Mouse (Mus musculus): ENCODE results near the gene Cfap73. TPM values are rescaled to one million over a fixed set of nuclear protein-coding genes. Genes with fewer than 3 reads are reported as not detected.

Cfap73 gene
- total and polyA plus RNA-seq, 2 experiments from 2014 or later, result not detected

DNA sequence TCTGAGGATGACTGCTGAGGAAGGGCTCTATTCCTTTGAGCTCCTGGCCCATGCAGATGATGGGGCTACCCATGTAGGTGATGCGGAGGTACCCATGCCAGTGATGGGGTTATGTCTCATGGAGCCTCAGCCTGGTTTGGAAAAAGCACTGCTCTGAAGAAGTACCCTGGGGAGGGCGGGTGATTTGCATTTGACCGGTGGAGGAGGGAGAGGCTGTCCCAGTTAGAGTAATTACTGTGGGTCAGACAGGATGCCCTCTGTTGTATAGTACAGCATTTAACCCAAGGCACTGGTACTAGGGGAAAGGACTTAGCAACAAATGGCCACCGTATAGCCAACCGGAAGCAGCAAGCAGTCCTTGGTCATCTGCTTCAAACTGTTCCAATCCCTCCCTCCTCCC is 825 bp upstream of the Cfap73 start:
- no peak overlapping the region for H3K4me3 ChIP-seq (ENCODE audit: low read depth, low read length)
- 61% methylated on average over 5 of the region's 5 CpGs for WGBS
- peaks cover 6% of the 10 kb centered on the region for H3K27me3 ChIP-seq (ENCODE audit: control insufficient read depth, insufficient read depth, low read length)
- no peak overlapping the region for H3K27ac ChIP-seq (ENCODE audit: low read depth)
- H3K4me1 ChIP-seq (ENCODE audit: control insufficient read depth, insufficient read depth), result no peaks in the 10 kb centered on the region
- DNase-seq (ENCODE audit: low spot score) (no peak), ATAC-seq (ENCODE audit: insufficient read depth, low read depth) (no peak)
- no peak overlapping the region for H3K9ac ChIP-seq (replicated peaks; ENCODE audit: low read depth, low read length)
- TF ChIP-seq EP300 (IDR thresholded peaks at IDR 0.05; ENCODE audit: low read depth) (no peak), CTCF (IDR thresholded peaks at IDR 0.05; ENCODE audit: low read depth) (no peak)
- no peak overlapping the region for H3K4me2 ChIP-seq (ENCODE audit: low read depth, low read length)
- no peaks in the 10 kb centered on the region for H3K36me3 ChIP-seq (replicated peaks; ENCODE audit: control insufficient read depth, insufficient read depth, low read length)
- H3K9me3 ChIP-seq (replicated peaks; ENCODE audit: control insufficient read depth, low read length), result 0 out of 2 replicates have a peak, but pooled peaks cover 9% of the 10 kb centered on the region

DNA sequence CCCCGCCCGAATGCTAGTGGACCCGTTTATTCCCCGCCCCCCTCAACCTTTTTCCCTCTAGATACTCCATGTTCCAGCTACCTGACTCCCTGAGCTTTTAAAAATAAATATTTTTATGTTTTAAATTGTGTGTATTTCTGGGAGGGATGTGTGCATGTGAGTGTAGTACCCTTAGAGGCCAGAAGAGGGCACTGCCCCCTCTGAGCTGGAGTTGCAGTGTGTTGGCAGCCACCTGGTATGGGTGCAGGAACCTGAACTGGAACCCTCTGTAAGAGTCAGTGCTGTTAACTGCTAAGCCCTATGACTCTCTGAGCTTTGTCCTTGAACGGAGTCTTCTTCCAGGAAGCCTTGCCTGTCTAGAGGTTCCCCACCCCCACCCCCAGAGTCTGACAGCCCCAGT is 2.1 kb downstream of the Cfap73 start:
- no peak for DNase-seq (ENCODE audit: low spot score)
- no peak for TF ChIP-seq CTCF (IDR thresholded peaks at IDR 0.05; ENCODE audit: low read depth)
- TF ChIP-seq EP300 (IDR thresholded peaks at IDR 0.05; ENCODE audit: low read depth), result no peak
- Histone ChIP-seq H3K27me3 (ENCODE audit: control insufficient read depth, insufficient read depth, low read length) (peaks cover 6% of the 10 kb centered on the region), H3K4me2 (ENCODE audit: low read depth, low read length) (no peak overlapping the region), H3K9ac (replicated peaks; ENCODE audit: low read depth, low read length) (no peak overlapping the region), H3K4me3 (ENCODE audit: low read depth, low read length) (no peak overlapping the region), H3K36me3 (replicated peaks; ENCODE audit: control insufficient read depth, insufficient read depth, low read length) (peaks cover 7% of the 10 kb centered on the region), H3K4me1 (ENCODE audit: control insufficient read depth, insufficient read depth) (no peaks in the 10 kb centered on the region), H3K27ac (ENCODE audit: low read depth) (no peak overlapping the region), H3K9me3 (replicated peaks; ENCODE audit: control insufficient read depth, low read length) (0 out of 2 replicates have a peak, but pooled peaks cover 9% of the 10 kb centered on the region)
- WGBS, result 86% methylated on average over 5 of the region's 5 CpGs
- ATAC-seq (ENCODE audit: insufficient read depth, low read depth), result no peak

DNA sequence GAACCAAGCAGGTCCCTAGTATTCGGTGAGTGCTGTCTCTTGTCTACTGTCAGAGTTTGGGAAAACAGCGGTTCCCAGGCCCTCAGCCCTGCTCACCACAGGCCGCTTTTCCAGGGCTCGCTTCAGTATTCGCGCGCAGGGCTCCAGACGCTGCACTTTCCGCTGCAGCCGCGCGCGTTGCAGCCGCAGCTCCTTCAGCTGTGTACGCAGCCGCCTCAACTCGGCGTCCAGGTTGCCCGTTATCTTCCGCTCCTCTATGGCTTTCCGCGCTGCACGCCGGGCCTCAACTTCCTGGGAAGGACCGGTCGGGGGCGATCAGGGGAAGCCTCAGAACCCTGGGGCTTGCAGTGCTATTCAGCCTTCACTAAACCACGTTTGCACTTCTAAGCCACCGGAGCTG is 2.9 kb downstream of the Cfap73 start:
- Histone ChIP-seq H3K4me3 (ENCODE audit: low read depth, low read length) (peak overlapping the region; percentile 14; the same call in 1 of the 2 replicates), H3K27ac (ENCODE audit: low read depth) (no peak overlapping the region), H3K4me1 (ENCODE audit: control insufficient read depth, insufficient read depth) (no peaks in the 10 kb centered on the region), H3K27me3 (ENCODE audit: control insufficient read depth, insufficient read depth, low read length) (peaks cover 6% of the 10 kb centered on the region), H3K36me3 (replicated peaks; ENCODE audit: control insufficient read depth, insufficient read depth, low read length) (peaks cover 15% of the 10 kb centered on the region), H3K4me2 (ENCODE audit: low read depth, low read length) (peak overlapping the region; percentile 46), H3K9me3 (replicated peaks; ENCODE audit: control insufficient read depth, low read length) (0 out of 2 replicates have a peak, but pooled peaks cover 9% of the 10 kb centered on the region), H3K9ac (replicated peaks; ENCODE audit: low read depth, low read length) (no peak overlapping the region)
- WGBS, result 5% methylated on average over 29 of the region's 29 CpGs
- DNase-seq (ENCODE audit: low spot score) (no peak), ATAC-seq (ENCODE audit: insufficient read depth, low read depth) (no peak)
- TF ChIP-seq EP300 (IDR thresholded peaks at IDR 0.05; ENCODE audit: low read depth) (no peak), CTCF (IDR thresholded peaks at IDR 0.05; ENCODE audit: low read depth) (no peak)

DNA sequence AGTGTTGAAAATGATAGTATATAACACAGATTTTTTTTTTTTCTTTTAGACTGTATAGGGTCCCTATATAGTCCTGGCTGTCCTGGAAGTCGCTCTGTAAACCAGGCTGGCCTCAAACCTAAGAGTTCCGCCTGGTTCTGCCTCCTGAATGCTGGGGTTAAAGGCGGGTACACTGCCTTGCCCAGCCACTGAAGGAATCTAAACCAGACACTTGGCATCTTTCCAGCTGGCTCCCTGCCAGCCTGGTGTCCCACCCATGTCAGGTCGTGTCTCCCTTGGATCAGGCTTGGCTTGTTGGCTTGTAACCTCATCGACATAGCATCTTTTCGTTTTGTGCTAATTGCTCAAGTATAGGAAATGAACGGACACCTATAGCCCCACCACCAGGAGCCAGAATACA is 5.4 kb downstream of the Cfap73 start:
- ATAC-seq (ENCODE audit: insufficient read depth, low read depth), result no peak
- Histone ChIP-seq H3K27me3 (ENCODE audit: control insufficient read depth, insufficient read depth, low read length) (peaks cover 6% of the 10 kb centered on the region), H3K27ac (ENCODE audit: low read depth) (no peak overlapping the region), H3K4me2 (ENCODE audit: low read depth, low read length) (no peak overlapping the region), H3K4me3 (ENCODE audit: low read depth, low read length) (no peak overlapping the region), H3K36me3 (replicated peaks; ENCODE audit: control insufficient read depth, insufficient read depth, low read length) (peaks cover 40% of the 10 kb centered on the region), H3K9me3 (replicated peaks; ENCODE audit: control insufficient read depth, low read length) (0 out of 2 replicates have a peak, but pooled peaks cover 5% of the 10 kb centered on the region), H3K9ac (replicated peaks; ENCODE audit: low read depth, low read length) (no peak overlapping the region), H3K4me1 (ENCODE audit: control insufficient read depth, insufficient read depth) (no peaks in the 10 kb centered on the region)
- DNase-seq (ENCODE audit: low spot score), result no peak
- TF ChIP-seq EP300 (IDR thresholded peaks at IDR 0.05; ENCODE audit: low read depth), result no peak
- TF ChIP-seq CTCF (IDR thresholded peaks at IDR 0.05; ENCODE audit: low read depth), result no peak
- WGBS, result 38% methylated on average over 7 of the region's 7 CpGs

DNA sequence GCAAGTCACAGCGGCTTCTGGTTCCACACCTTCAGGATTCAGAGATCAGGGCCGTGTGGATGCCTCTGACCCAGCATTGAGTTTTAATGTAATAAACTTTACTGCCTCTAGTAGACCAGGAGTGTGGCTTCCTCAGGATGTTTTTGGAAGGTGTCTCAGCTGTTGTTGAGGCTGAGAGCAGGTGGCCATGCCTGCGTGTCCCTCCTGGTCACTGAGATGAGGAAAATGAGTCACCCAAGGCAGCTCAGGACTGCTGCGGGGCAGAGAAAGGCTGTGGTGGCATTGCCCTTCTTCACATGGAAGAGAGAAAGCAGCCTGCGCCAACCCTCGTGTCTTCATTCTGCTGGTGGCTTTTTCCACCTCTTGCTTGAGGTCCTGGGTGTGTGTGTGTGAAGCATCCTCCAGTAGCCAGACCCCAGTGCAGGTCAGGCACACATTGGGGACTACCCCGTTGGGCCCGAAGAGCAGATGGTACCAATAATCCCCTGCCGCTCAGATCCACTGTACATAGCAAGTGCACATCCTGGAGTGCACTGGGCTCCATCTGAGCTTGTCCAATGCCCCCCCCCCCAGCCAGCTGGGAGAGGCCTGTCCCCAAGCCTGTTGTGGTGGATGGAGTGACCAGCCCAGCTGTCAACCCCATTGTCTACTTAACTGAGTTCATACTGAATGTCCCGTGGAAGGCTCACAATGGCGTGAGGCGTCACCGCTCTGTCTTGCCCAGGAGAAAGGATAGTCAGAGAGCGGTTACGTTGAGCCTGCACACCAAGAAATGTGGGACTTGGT is 6.3 kb downstream of the Cfap73 start:
- 0 out of 2 replicates have a peak, but pooled peaks cover 5% of the 10 kb centered on the region for H3K9me3 ChIP-seq (replicated peaks; ENCODE audit: control insufficient read depth, low read length)
- peaks cover 48% of the 10 kb centered on the region for H3K36me3 ChIP-seq (replicated peaks; ENCODE audit: control insufficient read depth, insufficient read depth, low read length)
- H3K4me1 ChIP-seq (ENCODE audit: control insufficient read depth, insufficient read depth), result no peaks in the 10 kb centered on the region
- no peak overlapping the region for H3K4me3 ChIP-seq (ENCODE audit: low read depth, low read length)
- no peak for DNase-seq (ENCODE audit: low spot score)
- H3K9ac ChIP-seq (replicated peaks; ENCODE audit: low read depth, low read length), result no peak overlapping the region
- ATAC-seq (ENCODE audit: insufficient read depth, low read depth), result no peak
- peaks cover 6% of the 10 kb centered on the region for H3K27me3 ChIP-seq (ENCODE audit: control insufficient read depth, insufficient read depth, low read length)
- WGBS, result 82% methylated on average over 15 of the region's 15 CpGs
- no peak overlapping the region for H3K4me2 ChIP-seq (ENCODE audit: low read depth, low read length)
- no peak for TF ChIP-seq EP300 (IDR thresholded peaks at IDR 0.05; ENCODE audit: low read depth)
- TF ChIP-seq CTCF (IDR thresholded peaks at IDR 0.05; ENCODE audit: low read depth), result no peak
- no peak overlapping the region for H3K27ac ChIP-seq (ENCODE audit: low read depth)
